Mouse (Mus musculus): ENCODE results near the gene Mapkap1. TPM values are rescaled to one million over a fixed set of nuclear protein-coding genes. Genes with fewer than 3 reads are reported as not detected.
A peak's percentile ranks its signal among the peaks of the same experiment; 100 is the strongest.

The Mapkap1 gene
- polyA plus RNA-seq, 1 experiment from 2014 or later: 38.3 TPM

- no peak for DNase-seq
Measured at GRCm38 (mm10) chr2:34534996-34535395, 128.4 kb downstream of the Mapkap1 start.

GRCm38 (mm10) chr2:34537356-34537755 lies 130.8 kb downstream of the Mapkap1 start:
- WGBS (ENCODE audit: insufficient replicate concordance): 79% methylated on average over 3 of the region's 3 CpGs
- no peak overlapping the region for H3K9ac ChIP-seq
- H3K27ac ChIP-seq: no peak overlapping the region
- peaks cover 3% of the 10 kb centered on the region; the same call in 1 of the 2 replicates for H3K36me3 ChIP-seq
- H3K4me2 ChIP-seq: no peak overlapping the region
- ATAC-seq (ENCODE audit: low read depth) (no peak), DNase-seq (no peak)
- no peaks in the 10 kb centered on the region for H3K4me1 ChIP-seq (replicated peaks)
- no peaks in the 10 kb centered on the region for H3K27me3 ChIP-seq
- no peak overlapping the region for H3K4me3 ChIP-seq (replicated peaks)
- no peaks in the 10 kb centered on the region for H3K9me3 ChIP-seq (replicated peaks)

More at GRCm38 (mm10) chr2:34534996-34535395, 128.4 kb downstream of the Mapkap1 start:
- WGBS (ENCODE audit: insufficient replicate concordance): 84% methylated on average over 12 of the region's 12 CpGs
- Histone ChIP-seq H3K4me1 (replicated peaks) (no peaks in the 10 kb centered on the region), H3K27ac (no peak overlapping the region), H3K27me3 (no peaks in the 10 kb centered on the region), H3K4me3 (replicated peaks) (no peak overlapping the region), H3K9me3 (replicated peaks) (no peaks in the 10 kb centered on the region), H3K4me2 (no peak overlapping the region), H3K36me3 (peaks cover 3% of the 10 kb centered on the region; the same call in 1 of the 2 replicates), H3K9ac (no peak overlapping the region)
- ATAC-seq (ENCODE audit: low read depth): no peak

- H3K27ac ChIP-seq: no peak overlapping the region
- WGBS (ENCODE audit: insufficient replicate concordance): 83% methylated on average over 7 of the region's 7 CpGs
- H3K4me3 ChIP-seq (replicated peaks): no peak overlapping the region
- H3K4me1 ChIP-seq (replicated peaks): peaks cover 5% of the 10 kb centered on the region; the same call in 1 of the 2 replicates
- no peaks in the 10 kb centered on the region for H3K27me3 ChIP-seq
- H3K9ac ChIP-seq: no peak overlapping the region
- H3K9me3 ChIP-seq (replicated peaks): no peaks in the 10 kb centered on the region
- H3K36me3 ChIP-seq: peaks cover 2% of the 10 kb centered on the region; the same call in 1 of the 2 replicates
- ATAC-seq (ENCODE audit: low read depth) (no peak), DNase-seq (no peak)
- H3K4me2 ChIP-seq: no peak overlapping the region
Measured at GRCm38 (mm10) chr2:34543581-34543980, 137.0 kb downstream of the Mapkap1 start.

GRCm38 (mm10) chr2:34544021-34544420 lies 137.4 kb downstream of the Mapkap1 start:
- Histone ChIP-seq H3K27ac (no peak overlapping the region), H3K9ac (no peak overlapping the region), H3K36me3 (0 out of 2 replicates have a peak, but pooled peaks cover 2% of the 10 kb centered on the region), H3K4me3 (replicated peaks) (no peak overlapping the region), H3K27me3 (no peaks in the 10 kb centered on the region), H3K4me1 (replicated peaks) (peaks cover 5% of the 10 kb centered on the region; the same call in 1 of the 2 replicates), H3K4me2 (no peak overlapping the region), H3K9me3 (replicated peaks) (no peaks in the 10 kb centered on the region)
- ATAC-seq (ENCODE audit: low read depth) (no peak), DNase-seq (no peak)
- WGBS (ENCODE audit: insufficient replicate concordance): 82% methylated on average over 3 of the region's 3 CpGs

GRCm38 (mm10) chr2:34544646-34545395 lies 138.2 kb downstream of the Mapkap1 start:
- ATAC-seq (ENCODE audit: low read depth): 0 out of 2 replicates have a peak, but pooled peaks have one; percentile 26
- Histone ChIP-seq H3K4me1 (replicated peaks) (peaks cover 5% of the 10 kb centered on the region; the same call in 1 of the 2 replicates), H3K4me2 (no peak overlapping the region), H3K27me3 (no peaks in the 10 kb centered on the region), H3K27ac (no peak overlapping the region), H3K4me3 (replicated peaks) (no peak overlapping the region), H3K9me3 (replicated peaks) (no peaks in the 10 kb centered on the region), H3K9ac (no peak overlapping the region), H3K36me3 (0 out of 2 replicates have a peak, but pooled peaks cover 2% of the 10 kb centered on the region)
- 81% methylated on average over 13 of the region's 13 CpGs for WGBS (ENCODE audit: insufficient replicate concordance)
- DNase-seq: no peak

GRCm38 (mm10) chr2:34546176-34546677 lies 139.7 kb downstream of the Mapkap1 start:
- Histone ChIP-seq H3K4me1 (replicated peaks) (peaks cover 5% of the 10 kb centered on the region; the same call in 1 of the 2 replicates), H3K4me3 (replicated peaks) (no peak overlapping the region), H3K27ac (no peak overlapping the region), H3K4me2 (no peak overlapping the region), H3K36me3 (0 out of 2 replicates have a peak, but pooled peaks cover 2% of the 10 kb centered on the region), H3K9me3 (replicated peaks) (no peaks in the 10 kb centered on the region), H3K27me3 (no peaks in the 10 kb centered on the region), H3K9ac (no peak overlapping the region)
- DNase-seq (no peak), ATAC-seq (ENCODE audit: low read depth) (no peak)
- 68% methylated on average over 3 of the region's 3 CpGs for WGBS (ENCODE audit: insufficient replicate concordance)

- ATAC-seq (ENCODE audit: low read depth): no peak
- WGBS (ENCODE audit: insufficient replicate concordance): 90% methylated on average over 4 of the region's 4 CpGs
Measured at GRCm38 (mm10) chr2:34547516-34547915, 140.9 kb downstream of the Mapkap1 start.

GRCm38 (mm10) chr2:34548961-34549360 lies 142.4 kb downstream of the Mapkap1 start:
- 0 out of 2 replicates have a peak, but pooled peaks cover 2% of the 10 kb centered on the region for H3K36me3 ChIP-seq
- H3K9me3 ChIP-seq (replicated peaks): no peaks in the 10 kb centered on the region
- no peak overlapping the region for H3K9ac ChIP-seq
- ATAC-seq (ENCODE audit: low read depth) (no peak), DNase-seq (no peak)
- H3K27me3 ChIP-seq: no peaks in the 10 kb centered on the region
- H3K4me2 ChIP-seq: no peak overlapping the region
- WGBS (ENCODE audit: insufficient replicate concordance): 77% methylated on average over 5 of the region's 5 CpGs
- H3K4me3 ChIP-seq (replicated peaks): no peak overlapping the region
- no peak overlapping the region for H3K27ac ChIP-seq
- H3K4me1 ChIP-seq (replicated peaks): peaks cover 21% of the 10 kb centered on the region

More at GRCm38 (mm10) chr2:34547516-34547915, 140.9 kb downstream of the Mapkap1 start:
- peaks cover 11% of the 10 kb centered on the region for H3K4me1 ChIP-seq (replicated peaks)
- H3K4me3 ChIP-seq (replicated peaks): no peak overlapping the region
- no peak overlapping the region for H3K4me2 ChIP-seq
- no peak for DNase-seq
- no peaks in the 10 kb centered on the region for H3K27me3 ChIP-seq
- 0 out of 2 replicates have a peak, but pooled peaks cover 2% of the 10 kb centered on the region for H3K36me3 ChIP-seq
- no peaks in the 10 kb centered on the region for H3K9me3 ChIP-seq (replicated peaks)
- no peak overlapping the region for H3K27ac ChIP-seq
- H3K9ac ChIP-seq: no peak overlapping the region

GRCm38 (mm10) chr2:34549469-34549868 lies 142.9 kb downstream of the Mapkap1 start:
- WGBS (ENCODE audit: insufficient replicate concordance): 74% methylated on average over 7 of the region's 7 CpGs
- Histone ChIP-seq H3K9ac (no peak overlapping the region), H3K4me2 (no peak overlapping the region), H3K9me3 (replicated peaks) (no peaks in the 10 kb centered on the region), H3K36me3 (0 out of 2 replicates have a peak, but pooled peaks cover 2% of the 10 kb centered on the region), H3K4me1 (replicated peaks) (peaks cover 22% of the 10 kb centered on the region), H3K27me3 (no peaks in the 10 kb centered on the region), H3K27ac (no peak overlapping the region), H3K4me3 (replicated peaks) (no peak overlapping the region)
- no peak for ATAC-seq (ENCODE audit: low read depth)
- DNase-seq: no peak

GRCm38 (mm10) chr2:34552772-34553171 lies 146.2 kb downstream of the Mapkap1 start:
- H3K27ac ChIP-seq: no peak overlapping the region
- no peak for DNase-seq

GRCm38 (mm10) chr2:34553580-34554231 lies 147.1 kb downstream of the Mapkap1 start:
- ATAC-seq (ENCODE audit: low read depth) (peak; percentile 47), DNase-seq (no peak)
- Histone ChIP-seq H3K4me2 (no peak overlapping the region), H3K4me1 (replicated peaks) (peaks cover 35% of the 10 kb centered on the region), H3K27me3 (no peaks in the 10 kb centered on the region), H3K4me3 (replicated peaks) (no peak overlapping the region), H3K36me3 (no peaks in the 10 kb centered on the region), H3K9ac (no peak overlapping the region), H3K9me3 (replicated peaks) (no peaks in the 10 kb centered on the region), H3K27ac (0 out of 2 replicates have a peak overlapping the region, but pooled peaks have one; percentile 6)
- 28% methylated on average over 6 of the region's 6 CpGs for WGBS (ENCODE audit: insufficient replicate concordance)

More at GRCm38 (mm10) chr2:34552772-34553171, 146.2 kb downstream of the Mapkap1 start:
- H3K4me3 ChIP-seq (replicated peaks): no peak overlapping the region
- no peak overlapping the region for H3K4me2 ChIP-seq
- WGBS (ENCODE audit: insufficient replicate concordance): 65% methylated on average over 2 of the region's 2 CpGs
- H3K9ac ChIP-seq: no peak overlapping the region
- peaks cover 35% of the 10 kb centered on the region for H3K4me1 ChIP-seq (replicated peaks)
- H3K27me3 ChIP-seq: no peaks in the 10 kb centered on the region
- ATAC-seq (ENCODE audit: low read depth): no peak
- no peaks in the 10 kb centered on the region for H3K9me3 ChIP-seq (replicated peaks)
- no peaks in the 10 kb centered on the region for H3K36me3 ChIP-seq

Data from liver, embryonic 13.5 days (tissue).